Mouse (Mus musculus): Measurements from ENCODE around the gene Cacna2d1. TPM values are rescaled to one million over a fixed set of nuclear protein-coding genes. Genes with fewer than 3 reads are reported as not detected.

Cacna2d1 gene
- polyA plus RNA-seq, 1 experiment from 2014 or later, result 17.0 TPM

- WGBS, result 78% methylated on average over 1 of the region's 1 CpGs
Observed at GRCm38 (mm10) chr5:16166868-16167267, 232.4 kb downstream of the Cacna2d1 start.

GRCm38 (mm10) chr5:16181041-16181440 is 246.6 kb downstream of the Cacna2d1 start:
- ATAC-seq (replicated peaks; ENCODE audit: insufficient number of reproducible peaks, insufficient read depth, low FRiP score, low read depth), result no peak

More at GRCm38 (mm10) chr5:16166868-16167267, 232.4 kb downstream of the Cacna2d1 start:
- Histone ChIP-seq H3K27ac (no peak overlapping the region), H3K9me3 (replicated peaks) (no peaks in the 10 kb centered on the region), H3K4me2 (no peak overlapping the region), H3K4me3 (no peak overlapping the region), H3K9ac (no peak overlapping the region), H3K27me3 (no peaks in the 10 kb centered on the region), H3K4me1 (replicated peaks) (no peaks in the 10 kb centered on the region), H3K36me3 (no peaks in the 10 kb centered on the region)
- ATAC-seq (replicated peaks; ENCODE audit: insufficient number of reproducible peaks, insufficient read depth, low FRiP score, low read depth), result no peak

DNA sequence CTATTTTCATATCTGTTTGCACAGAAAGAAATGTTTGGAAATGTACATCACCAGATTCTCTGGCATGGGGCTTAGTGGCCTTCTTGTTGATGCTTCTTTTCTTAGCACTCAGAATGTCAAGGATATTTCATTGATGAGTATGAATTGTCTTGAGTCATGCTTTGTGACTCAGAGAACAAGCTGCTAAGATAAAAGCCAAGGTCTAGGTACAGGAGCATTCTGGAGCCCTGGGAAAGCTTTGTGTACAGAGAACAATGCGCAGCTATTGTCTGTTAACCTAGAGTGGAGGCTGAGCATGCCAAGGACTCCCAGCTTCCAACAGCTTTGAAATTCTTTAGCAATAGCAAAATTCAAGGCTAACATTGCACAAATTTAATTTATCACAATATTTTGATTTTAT is 249.6 kb downstream of the Cacna2d1 start:
- no peaks in the 10 kb centered on the region for H3K36me3 ChIP-seq
- H3K4me1 ChIP-seq (replicated peaks), result peaks cover 8% of the 10 kb centered on the region
- no peaks in the 10 kb centered on the region for H3K27me3 ChIP-seq
- no peak overlapping the region for H3K27ac ChIP-seq
- ATAC-seq (replicated peaks; ENCODE audit: insufficient number of reproducible peaks, insufficient read depth, low FRiP score, low read depth), result no peak
- 90% methylated on average over 1 of the region's 1 CpGs for WGBS
- no peaks in the 10 kb centered on the region for H3K9me3 ChIP-seq (replicated peaks)
- H3K9ac ChIP-seq, result no peak overlapping the region
- H3K4me3 ChIP-seq, result no peak overlapping the region
- no peak overlapping the region for H3K4me2 ChIP-seq

More at GRCm38 (mm10) chr5:16181041-16181440, 246.6 kb downstream of the Cacna2d1 start:
- H3K9me3 ChIP-seq (replicated peaks), result no peaks in the 10 kb centered on the region
- H3K36me3 ChIP-seq, result no peaks in the 10 kb centered on the region
- 90% methylated on average over 7 of the region's 7 CpGs for WGBS
- H3K4me2 ChIP-seq, result no peak overlapping the region
- no peak overlapping the region for H3K27ac ChIP-seq
- peaks cover 8% of the 10 kb centered on the region for H3K4me1 ChIP-seq (replicated peaks)
- no peaks in the 10 kb centered on the region for H3K27me3 ChIP-seq
- H3K9ac ChIP-seq, result no peak overlapping the region
- H3K4me3 ChIP-seq, result no peak overlapping the region

DNA sequence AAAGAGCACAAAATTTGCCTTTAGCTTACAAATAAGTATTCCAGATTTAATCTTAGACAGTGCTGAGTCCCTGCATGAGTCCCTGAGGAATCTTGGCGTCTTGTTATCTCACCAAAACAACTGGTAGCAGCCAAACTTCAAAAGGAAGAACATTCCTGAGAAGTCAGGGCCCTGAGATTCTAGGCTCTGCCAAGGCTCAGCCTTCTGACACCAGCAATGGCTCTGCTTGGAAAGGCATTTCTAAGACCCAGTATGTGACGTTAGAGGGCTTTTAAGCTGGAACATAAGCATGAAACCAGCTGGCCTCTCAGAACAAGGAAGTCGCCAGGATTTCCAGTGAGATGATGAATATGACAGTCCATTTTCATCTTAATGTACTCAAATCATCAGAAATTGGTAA is 253.4 kb downstream of the Cacna2d1 start:
- Histone ChIP-seq H3K27ac (no peak overlapping the region), H3K9me3 (replicated peaks) (no peaks in the 10 kb centered on the region), H3K27me3 (no peaks in the 10 kb centered on the region), H3K9ac (no peak overlapping the region), H3K4me1 (replicated peaks) (peaks cover 3% of the 10 kb centered on the region), H3K4me2 (no peak overlapping the region), H3K4me3 (no peak overlapping the region), H3K36me3 (no peaks in the 10 kb centered on the region)
- WGBS, result 18% methylated on average over 3 of the region's 3 CpGs
- no peak for ATAC-seq (replicated peaks; ENCODE audit: insufficient number of reproducible peaks, insufficient read depth, low FRiP score, low read depth)

- Histone ChIP-seq H3K4me1 (replicated peaks) (no peaks in the 10 kb centered on the region), H3K9ac (no peak overlapping the region), H3K4me2 (no peak overlapping the region), H3K27ac (no peak overlapping the region), H3K4me3 (no peak overlapping the region), H3K27me3 (no peaks in the 10 kb centered on the region), H3K9me3 (replicated peaks) (no peaks in the 10 kb centered on the region), H3K36me3 (no peaks in the 10 kb centered on the region)
- no peak for ATAC-seq (replicated peaks; ENCODE audit: insufficient number of reproducible peaks, insufficient read depth, low FRiP score, low read depth)
- WGBS, result 54% methylated on average over 4 of the region's 4 CpGs
Observed at GRCm38 (mm10) chr5:16189878-16190277, 255.4 kb downstream of the Cacna2d1 start.

DNA sequence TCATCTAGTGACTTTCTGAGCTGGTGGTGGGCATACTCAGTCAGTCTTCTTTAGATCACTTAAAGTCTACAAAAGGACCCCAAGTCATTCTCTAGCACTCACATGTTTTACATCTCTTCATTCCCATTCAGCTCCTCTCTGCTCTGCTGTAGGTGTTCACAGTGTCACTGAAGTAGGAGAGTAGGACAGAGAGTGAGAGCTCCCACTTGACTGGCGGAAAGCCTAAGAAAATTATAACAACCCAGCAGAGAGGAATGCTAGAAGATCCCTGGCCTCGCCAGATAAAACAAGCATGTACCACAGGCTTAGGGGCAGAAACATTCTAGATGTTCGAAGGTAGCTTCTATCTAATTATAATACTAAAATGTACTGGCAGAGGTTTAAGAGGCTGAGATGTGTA is 256.7 kb downstream of the Cacna2d1 start:
- H3K9ac ChIP-seq, result no peak overlapping the region
- H3K36me3 ChIP-seq, result no peaks in the 10 kb centered on the region
- no peak overlapping the region for H3K27ac ChIP-seq
- ATAC-seq (replicated peaks; ENCODE audit: insufficient number of reproducible peaks, insufficient read depth, low FRiP score, low read depth), result no peak
- no peaks in the 10 kb centered on the region for H3K9me3 ChIP-seq (replicated peaks)
- no peak overlapping the region for H3K4me3 ChIP-seq
- H3K27me3 ChIP-seq, result no peaks in the 10 kb centered on the region
- H3K4me2 ChIP-seq, result no peak overlapping the region
- WGBS, result 78% methylated on average over 3 of the region's 3 CpGs
- no peaks in the 10 kb centered on the region for H3K4me1 ChIP-seq (replicated peaks)

- no peaks in the 10 kb centered on the region for H3K27me3 ChIP-seq
- no peaks in the 10 kb centered on the region for H3K4me1 ChIP-seq (replicated peaks)
- 45% methylated on average over 2 of the region's 2 CpGs for WGBS
- H3K9ac ChIP-seq, result no peak overlapping the region
- no peaks in the 10 kb centered on the region for H3K9me3 ChIP-seq (replicated peaks)
- no peak overlapping the region for H3K4me3 ChIP-seq
- no peaks in the 10 kb centered on the region for H3K36me3 ChIP-seq
- no peak overlapping the region for H3K27ac ChIP-seq
- no peak for ATAC-seq (replicated peaks; ENCODE audit: insufficient number of reproducible peaks, insufficient read depth, low FRiP score, low read depth)
- H3K4me2 ChIP-seq, result no peak overlapping the region
Observed at GRCm38 (mm10) chr5:16199816-16200215, 265.3 kb downstream of the Cacna2d1 start.

- peaks cover 3% of the 10 kb centered on the region; the same call in 1 of the 2 replicates for H3K4me1 ChIP-seq (replicated peaks)
- no peaks in the 10 kb centered on the region for H3K36me3 ChIP-seq
- H3K27ac ChIP-seq, result no peak overlapping the region
- H3K9ac ChIP-seq, result no peak overlapping the region
- H3K27me3 ChIP-seq, result no peaks in the 10 kb centered on the region
- no peak for ATAC-seq (replicated peaks; ENCODE audit: insufficient number of reproducible peaks, insufficient read depth, low FRiP score, low read depth)
- WGBS, result 78% methylated on average over 4 of the region's 4 CpGs
- no peak overlapping the region for H3K4me3 ChIP-seq
- H3K4me2 ChIP-seq, result no peak overlapping the region
- no peaks in the 10 kb centered on the region for H3K9me3 ChIP-seq (replicated peaks)
Observed at GRCm38 (mm10) chr5:16221960-16222359, 287.5 kb downstream of the Cacna2d1 start.

- Histone ChIP-seq H3K4me2 (no peak overlapping the region), H3K9ac (no peak overlapping the region), H3K36me3 (no peaks in the 10 kb centered on the region), H3K27me3 (no peaks in the 10 kb centered on the region), H3K4me1 (replicated peaks) (peaks cover 3% of the 10 kb centered on the region; the same call in 1 of the 2 replicates), H3K9me3 (replicated peaks) (no peaks in the 10 kb centered on the region), H3K4me3 (no peak overlapping the region), H3K27ac (no peak overlapping the region)
- no peak for ATAC-seq (replicated peaks; ENCODE audit: insufficient number of reproducible peaks, insufficient read depth, low FRiP score, low read depth)
- WGBS, result 55% methylated on average over 2 of the region's 2 CpGs
Observed at GRCm38 (mm10) chr5:16225359-16225758, 290.9 kb downstream of the Cacna2d1 start.

- H3K4me2 ChIP-seq, result no peak overlapping the region
- WGBS, result 84% methylated on average over 3 of the region's 3 CpGs
- H3K9ac ChIP-seq, result no peak overlapping the region
- H3K4me1 ChIP-seq (replicated peaks), result no peaks in the 10 kb centered on the region
- no peak for ATAC-seq (replicated peaks; ENCODE audit: insufficient number of reproducible peaks, insufficient read depth, low FRiP score, low read depth)
- no peak overlapping the region for H3K4me3 ChIP-seq
- H3K9me3 ChIP-seq (replicated peaks), result no peaks in the 10 kb centered on the region
- no peaks in the 10 kb centered on the region for H3K27me3 ChIP-seq
- no peak overlapping the region for H3K27ac ChIP-seq
- H3K36me3 ChIP-seq, result no peaks in the 10 kb centered on the region
Observed at GRCm38 (mm10) chr5:16229384-16229783, 294.9 kb downstream of the Cacna2d1 start.

DNA sequence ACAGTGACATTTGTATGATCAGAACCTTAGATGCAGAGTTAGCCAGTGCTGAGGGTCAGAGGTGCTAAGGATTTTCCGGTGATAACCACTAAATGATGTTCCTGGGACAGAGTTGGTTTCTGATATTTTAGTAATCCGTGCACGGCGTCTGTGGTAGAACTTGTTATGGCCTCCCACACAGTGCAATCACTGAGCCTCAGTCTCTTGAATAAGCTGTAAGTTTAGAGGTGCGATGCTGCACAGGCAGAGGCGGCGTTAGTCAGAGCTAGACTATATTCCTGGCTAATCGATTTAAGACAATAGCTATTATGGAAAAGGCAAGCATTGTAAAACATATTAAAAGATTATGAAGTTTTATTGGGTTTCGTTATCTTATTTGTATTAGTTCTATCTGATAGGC is 297.0 kb downstream of the Cacna2d1 start:
- Histone ChIP-seq H3K36me3 (no peaks in the 10 kb centered on the region), H3K27me3 (no peaks in the 10 kb centered on the region), H3K4me3 (no peak overlapping the region), H3K9me3 (replicated peaks) (no peaks in the 10 kb centered on the region), H3K4me1 (replicated peaks) (0 out of 2 replicates have a peak, but pooled peaks cover 2% of the 10 kb centered on the region), H3K4me2 (no peak overlapping the region), H3K27ac (no peak overlapping the region), H3K9ac (no peak overlapping the region)
- 86% methylated on average over 9 of the region's 9 CpGs for WGBS
- ATAC-seq (replicated peaks; ENCODE audit: insufficient number of reproducible peaks, insufficient read depth, low FRiP score, low read depth), result no peak

DNA sequence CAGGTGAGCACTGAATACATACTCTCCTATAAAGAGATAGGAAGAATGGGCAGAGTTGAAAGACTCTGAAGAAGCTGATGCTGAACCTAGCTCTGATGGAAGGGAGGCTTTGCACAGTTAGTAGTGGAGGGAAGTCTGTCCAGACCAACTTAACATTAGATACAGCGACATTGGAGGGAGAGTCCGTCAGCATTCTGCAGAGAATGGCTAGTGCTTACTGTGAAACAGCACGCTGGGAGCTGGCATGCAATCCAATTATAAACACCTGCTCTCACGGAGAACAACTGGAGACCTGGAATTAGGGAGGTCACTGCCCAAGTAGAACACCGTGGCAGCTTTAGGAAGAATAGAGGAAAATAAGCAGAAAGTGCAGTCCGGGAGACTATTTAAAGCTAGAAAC is 300.4 kb downstream of the Cacna2d1 start:
- peaks cover 6% of the 10 kb centered on the region; the same call in 1 of the 2 replicates for H3K4me1 ChIP-seq (replicated peaks)
- no peak overlapping the region for H3K4me3 ChIP-seq
- H3K4me2 ChIP-seq, result no peak overlapping the region
- ATAC-seq (replicated peaks; ENCODE audit: insufficient number of reproducible peaks, insufficient read depth, low FRiP score, low read depth), result no peak
- H3K27ac ChIP-seq, result no peak overlapping the region
- H3K9me3 ChIP-seq (replicated peaks), result no peaks in the 10 kb centered on the region
- H3K27me3 ChIP-seq, result no peaks in the 10 kb centered on the region
- no peaks in the 10 kb centered on the region for H3K36me3 ChIP-seq
- H3K9ac ChIP-seq, result no peak overlapping the region
- WGBS, result 72% methylated on average over 6 of the region's 6 CpGs
